Mouse (Mus musculus) liver, adult 2 months (tissue): ENCODE data around the gene Srp9.

Experiments used
- CTCF ChIP-seq: fragments of 200-500 bp; IDR thresholded peaks from 2 replicates; pipeline ENCODE4 v1.5.1; 2011; ENCODE audit warnings: low read depth, low read length, control low read depth
- POLR2A ChIP-seq: fragments of 200-500 bp; IDR thresholded peaks from 2 replicates; pipeline ENCODE4 v1.6.1; 2011; ENCODE audit warnings: low read length, control low read depth; ENCODE audit not compliant: insufficient read depth; ENCODE audit errors: extremely low read depth

DNA sequence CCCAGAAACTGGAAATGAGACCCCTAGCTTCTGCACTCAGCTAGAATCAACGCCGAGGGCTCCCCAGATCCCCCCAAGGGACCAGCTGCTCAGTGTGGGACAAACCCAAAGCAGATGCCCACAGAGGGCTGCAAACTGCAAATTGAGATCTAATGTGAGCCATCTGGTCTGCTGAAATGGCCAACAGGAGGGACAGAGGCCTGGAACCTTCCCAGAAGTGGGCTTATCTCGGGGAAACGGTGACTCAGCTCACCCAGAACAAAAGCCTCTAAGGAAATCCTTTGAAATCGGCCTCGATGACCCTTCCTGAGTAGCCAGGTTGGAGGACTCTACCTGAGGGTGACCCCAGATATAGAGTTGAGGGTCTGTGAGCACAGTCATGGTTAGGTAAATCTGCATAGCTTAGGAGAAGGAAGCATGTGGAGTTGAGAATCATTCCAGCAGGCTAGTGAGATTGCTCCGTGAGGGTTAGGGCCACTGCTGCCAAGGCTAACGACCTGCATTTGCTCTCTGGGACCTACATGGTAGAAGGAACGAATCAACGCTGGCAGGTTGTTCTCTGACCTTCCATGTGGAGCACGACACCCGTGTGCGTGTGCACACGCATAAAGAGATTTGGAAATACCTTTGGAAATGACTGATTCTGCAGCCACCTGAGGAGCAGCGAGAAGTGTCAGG is 13.7 kb upstream of the Srp9 start:
- no peak for TF ChIP-seq CTCF
- TF ChIP-seq POLR2A: no peak
